Mouse (Mus musculus): ENCODE results near the gene Mamstr. TPM values are rescaled to one million over a fixed set of nuclear protein-coding genes. Genes with fewer than 3 reads are reported as not detected.
"Not testable (repeated sequence)": the region's sequence is repeated elsewhere in the genome, so short reads cannot be mapped to it uniquely, and the experiment has no call there.

The Mamstr gene
- polyA plus RNA-seq, 2 experiments from 2014 or later: 0.32 to 0.40 TPM

DNA sequence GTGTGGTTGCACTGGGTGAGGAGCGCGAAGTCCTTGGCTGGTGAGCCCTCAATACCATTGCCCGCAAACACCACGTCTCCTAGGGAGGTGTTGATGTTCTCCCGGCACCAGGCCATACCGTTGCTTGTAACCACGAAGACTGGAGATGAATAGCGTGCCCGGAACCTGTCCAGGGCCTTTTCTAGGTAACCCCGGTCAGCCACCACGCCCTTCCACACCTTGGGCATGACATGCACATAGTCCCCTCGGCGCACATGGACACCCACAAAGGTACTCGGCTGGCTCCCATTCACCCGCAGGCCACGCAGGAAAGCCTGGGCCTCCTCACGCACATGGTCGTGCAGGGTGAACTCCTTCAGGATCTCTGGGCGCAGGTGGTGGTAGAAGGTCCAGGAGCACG is 10.7 kb downstream of the Mamstr start:
- not testable (repeated sequence) for ATAC-seq

DNA sequence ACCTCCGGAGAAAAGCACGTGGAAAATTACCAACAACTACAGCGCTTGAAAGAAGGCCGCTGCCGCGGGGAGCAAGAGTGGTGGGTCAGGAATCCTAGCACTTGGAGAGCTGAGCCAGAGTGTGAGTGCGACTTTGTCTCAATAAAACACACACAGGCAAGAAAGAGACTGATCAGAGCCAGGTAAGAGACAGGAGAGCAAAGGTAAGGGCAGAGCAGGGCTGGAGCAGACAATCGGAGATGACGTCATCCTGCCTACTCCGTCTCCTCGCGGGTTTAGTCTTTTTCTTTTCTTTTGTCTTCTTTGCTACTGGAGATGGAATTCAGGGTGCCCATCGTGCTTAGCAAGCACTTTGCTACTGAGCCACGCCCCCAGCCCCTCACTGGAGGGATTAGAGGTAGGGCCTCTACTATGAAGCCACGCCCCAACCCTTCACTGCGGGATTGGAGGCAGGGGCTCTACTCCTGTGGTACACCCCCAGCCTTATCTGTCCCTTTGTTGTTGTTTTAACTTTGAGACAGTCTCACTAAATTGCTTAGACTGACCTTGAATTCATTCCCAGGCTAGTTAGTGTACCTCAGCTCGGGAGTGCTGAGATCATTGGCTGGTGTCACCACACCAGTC is 14.8 kb downstream of the Mamstr start:
- ATAC-seq: no peak

DNA sequence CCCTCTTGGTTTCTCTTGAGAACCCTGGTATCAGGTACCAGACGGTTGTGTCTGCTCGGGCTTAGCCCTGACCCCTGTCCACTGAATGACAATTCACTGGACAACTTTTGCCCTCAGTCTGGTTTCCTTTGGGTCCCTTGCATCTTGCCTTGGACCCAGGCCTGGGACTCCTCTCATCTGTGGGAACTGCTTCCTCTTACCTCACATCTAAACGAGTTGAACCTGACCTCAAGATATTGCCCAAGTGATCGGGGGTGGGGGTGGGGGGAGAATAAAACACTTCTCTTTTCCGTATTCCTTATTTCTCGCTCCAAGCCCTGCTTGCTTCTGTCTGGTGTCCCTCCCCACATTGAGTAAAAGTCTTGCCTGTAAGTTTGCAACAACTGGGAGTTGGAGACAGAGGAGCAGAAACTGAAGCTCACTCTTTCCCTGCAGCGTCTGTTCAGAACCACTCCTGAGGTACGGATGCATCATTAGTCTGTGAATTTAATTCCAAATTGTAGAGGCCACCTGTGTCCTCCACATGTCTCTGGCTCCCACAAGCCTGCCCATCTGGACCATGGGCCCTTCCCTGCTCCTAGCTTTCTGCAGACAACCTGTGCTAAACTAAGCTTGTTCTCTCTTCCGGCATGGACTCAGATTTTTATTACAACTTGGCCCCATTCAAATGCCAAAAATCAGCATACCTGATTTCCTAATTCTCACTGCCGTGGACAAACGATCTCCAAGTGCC is 21.1 kb downstream of the Mamstr start:
- no peak for ATAC-seq

DNA sequence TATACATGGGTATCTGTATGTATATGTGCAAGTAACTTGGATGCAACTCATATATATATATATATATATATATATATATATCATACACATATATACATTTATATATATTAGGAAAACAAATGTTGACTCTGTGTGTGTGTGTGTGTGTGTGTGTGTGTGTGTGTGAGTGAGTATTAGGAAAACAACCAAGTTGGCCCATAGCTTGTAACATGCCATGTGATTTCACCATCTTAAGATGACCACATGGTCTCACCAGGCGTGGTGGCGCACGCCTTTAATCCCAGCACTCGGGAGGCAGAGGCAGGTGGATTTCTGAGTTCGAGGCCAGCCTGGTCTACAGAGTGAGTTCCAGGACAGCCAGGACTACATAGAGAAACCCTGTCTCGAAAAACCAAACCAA is 21.9 kb downstream of the Mamstr start:
- not testable (repeated sequence) for ATAC-seq

DNA sequence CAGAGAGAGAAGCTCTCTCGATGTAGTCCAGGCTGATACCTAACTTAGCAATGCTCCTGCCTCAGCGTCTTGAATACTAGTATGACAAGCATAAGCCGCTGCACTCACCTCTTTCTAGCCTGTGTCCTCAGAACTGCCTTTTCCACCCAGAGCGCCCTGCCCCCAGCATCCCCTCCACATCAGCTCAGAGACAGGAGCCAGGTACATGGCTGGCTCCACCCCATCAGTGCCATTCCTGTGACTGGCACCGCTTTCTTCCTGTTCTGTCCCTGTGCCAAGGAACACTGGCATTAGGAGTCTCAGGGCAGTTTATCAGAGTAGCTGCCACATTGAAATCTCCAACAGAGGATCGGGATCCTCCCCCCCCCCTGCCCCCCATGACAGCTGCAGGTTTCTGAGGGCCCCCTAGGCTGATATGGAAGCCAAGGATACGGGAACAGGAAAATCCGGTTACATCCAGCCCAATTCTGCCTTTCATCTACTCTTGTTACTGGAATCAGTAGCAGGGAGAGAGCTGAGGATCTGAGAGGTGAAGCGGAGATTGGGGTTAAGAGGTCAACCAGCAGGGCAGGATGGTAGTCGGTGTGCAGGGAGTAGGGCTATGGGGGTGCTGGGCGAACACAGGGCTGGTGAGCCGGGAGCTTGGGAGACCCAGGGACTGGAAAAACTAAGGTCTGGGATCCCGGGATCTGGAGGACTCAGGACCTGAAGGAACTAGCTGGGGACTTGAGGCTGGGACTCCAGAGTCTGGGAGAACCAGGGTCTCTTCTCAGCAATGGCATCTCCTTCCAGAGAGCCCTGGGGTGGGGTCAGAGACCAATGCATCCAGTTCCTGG is 25.7 kb downstream of the Mamstr start:
- ATAC-seq: no peak

DNA sequence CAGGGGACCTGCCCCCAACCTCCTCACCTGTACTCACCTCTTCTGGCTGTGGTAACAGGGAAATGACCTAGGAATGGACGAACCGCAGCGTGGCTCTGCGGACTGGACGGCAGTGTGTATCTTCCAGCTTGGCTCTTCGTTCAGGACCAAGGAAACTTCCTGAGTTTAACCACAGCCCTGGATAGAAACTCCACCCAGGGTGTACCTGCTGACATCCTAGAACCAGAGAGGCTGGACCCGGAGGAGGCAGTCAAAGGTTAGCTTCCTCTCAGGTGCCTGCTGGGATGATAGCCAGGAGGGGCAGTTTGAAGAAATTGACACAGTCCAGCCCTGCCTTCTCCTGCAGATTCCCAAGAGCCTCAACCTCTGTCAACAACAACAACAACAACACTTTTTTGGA is 26.4 kb downstream of the Mamstr start, which contains the start of gene Fut2:
Gene Fut2 (minus strand): TSS at position 234 of the 400 bp plus-strand sequence.
- ATAC-seq: no peak

DNA sequence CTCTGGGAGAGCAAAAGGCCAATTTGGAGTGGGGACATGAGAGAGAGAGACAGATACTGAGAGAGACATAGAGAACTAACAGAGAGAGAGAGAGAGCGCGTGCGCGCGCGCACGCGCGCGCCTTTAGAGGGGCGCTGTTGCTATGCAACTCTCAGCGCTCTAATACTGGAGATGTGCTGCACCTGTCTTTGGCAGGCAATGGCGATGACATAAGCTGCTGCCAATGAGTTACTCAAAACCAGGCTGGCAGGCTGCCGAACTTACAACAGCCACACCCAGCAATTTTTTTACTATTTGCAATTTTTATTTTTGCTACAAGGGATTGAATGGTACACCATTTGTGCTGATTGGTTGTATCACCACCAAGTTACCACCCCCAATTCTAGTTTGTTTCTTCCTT is 28.0 kb downstream of the Mamstr start:
- no peak for ATAC-seq

- ATAC-seq: no peak
Observed at GRCm38 (mm10) chr7:45668921-45669320, 29.1 kb downstream of the Mamstr start.

DNA sequence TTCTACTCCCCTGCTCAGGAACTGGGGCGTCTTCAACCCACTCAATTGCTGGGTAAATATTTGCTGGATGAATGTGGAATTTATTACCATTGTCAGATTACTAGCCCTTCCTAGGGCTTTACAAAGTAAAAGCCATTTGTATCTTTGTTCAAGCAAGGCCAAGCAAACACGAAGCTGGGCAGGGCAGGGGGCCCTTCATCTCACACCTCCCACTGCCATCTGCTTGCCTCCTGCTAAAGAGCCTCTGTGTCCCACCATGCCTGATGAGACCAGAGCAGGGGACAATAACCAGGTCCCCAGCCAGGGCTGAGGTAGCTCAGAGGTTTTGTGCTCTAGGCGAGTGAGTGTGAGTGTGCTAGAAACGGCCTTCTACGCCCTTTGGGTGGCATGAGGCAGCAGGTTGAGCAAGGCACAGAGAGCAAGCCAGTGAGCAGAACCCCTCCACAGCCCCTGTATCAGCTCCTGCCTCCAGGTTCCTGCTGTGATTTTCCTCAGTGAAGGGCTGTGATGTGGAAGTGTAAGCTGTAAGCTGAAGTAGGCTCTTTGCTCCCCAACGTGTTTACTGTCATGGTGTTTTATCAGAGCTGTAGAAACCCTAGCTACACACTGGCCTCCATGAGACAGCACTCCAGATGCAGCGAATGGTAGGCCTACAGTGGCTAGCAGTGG is 38.0 kb downstream of the Mamstr start:
- no peak for ATAC-seq

DNA sequence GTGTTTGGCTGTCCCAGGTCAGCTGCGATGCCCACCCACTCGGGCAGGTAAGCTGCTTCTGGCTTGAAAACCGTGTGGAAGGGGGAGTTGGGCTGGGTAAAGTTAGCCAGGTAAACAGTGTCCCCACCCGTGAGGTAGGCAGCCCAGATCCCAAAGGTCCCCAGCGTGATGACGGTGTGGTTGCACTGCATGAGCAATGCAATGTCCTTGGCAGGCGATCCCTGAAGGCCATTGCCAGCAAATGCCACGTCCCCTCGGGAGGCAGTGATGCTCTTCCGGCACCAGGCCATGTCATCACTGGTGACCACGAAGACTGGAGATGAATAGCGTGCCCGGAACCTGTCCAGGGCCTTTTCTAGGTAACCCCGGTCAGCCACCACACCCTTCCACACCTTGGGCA is 38.7 kb downstream of the Mamstr start:
- no peak for ATAC-seq

DNA sequence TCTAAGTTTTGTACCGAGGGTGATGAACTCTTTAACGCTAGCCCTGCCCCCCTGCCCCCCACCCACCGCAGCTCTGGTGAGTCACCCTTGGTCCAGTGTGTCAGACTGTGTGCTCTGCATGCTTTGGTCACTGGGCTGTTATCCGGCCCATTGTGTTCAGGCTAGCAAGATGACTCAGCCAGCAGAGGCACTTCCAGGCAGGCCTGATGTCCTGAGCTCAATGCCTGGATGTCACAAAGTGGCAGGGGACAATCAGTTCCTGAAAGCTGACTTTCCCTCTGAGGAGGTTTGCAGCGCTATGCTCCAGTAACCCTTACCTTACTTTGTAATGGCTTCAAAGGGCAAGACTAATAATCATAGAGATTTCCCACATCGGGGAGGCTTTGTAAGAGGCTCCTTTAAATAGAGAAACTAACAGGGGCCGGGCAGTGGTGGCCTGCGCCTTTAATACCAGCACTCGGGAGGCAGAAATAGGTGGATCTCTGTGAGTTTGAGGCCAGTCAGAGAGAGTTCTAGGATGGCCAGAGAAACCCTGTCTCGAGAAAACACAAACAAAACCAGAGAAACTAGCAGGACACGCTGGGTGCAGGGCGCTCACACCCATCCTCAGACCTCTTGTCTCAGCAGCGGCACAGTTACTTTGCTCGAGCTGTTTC is 40.3 kb downstream of the Mamstr start:
- no peak for ATAC-seq

DNA sequence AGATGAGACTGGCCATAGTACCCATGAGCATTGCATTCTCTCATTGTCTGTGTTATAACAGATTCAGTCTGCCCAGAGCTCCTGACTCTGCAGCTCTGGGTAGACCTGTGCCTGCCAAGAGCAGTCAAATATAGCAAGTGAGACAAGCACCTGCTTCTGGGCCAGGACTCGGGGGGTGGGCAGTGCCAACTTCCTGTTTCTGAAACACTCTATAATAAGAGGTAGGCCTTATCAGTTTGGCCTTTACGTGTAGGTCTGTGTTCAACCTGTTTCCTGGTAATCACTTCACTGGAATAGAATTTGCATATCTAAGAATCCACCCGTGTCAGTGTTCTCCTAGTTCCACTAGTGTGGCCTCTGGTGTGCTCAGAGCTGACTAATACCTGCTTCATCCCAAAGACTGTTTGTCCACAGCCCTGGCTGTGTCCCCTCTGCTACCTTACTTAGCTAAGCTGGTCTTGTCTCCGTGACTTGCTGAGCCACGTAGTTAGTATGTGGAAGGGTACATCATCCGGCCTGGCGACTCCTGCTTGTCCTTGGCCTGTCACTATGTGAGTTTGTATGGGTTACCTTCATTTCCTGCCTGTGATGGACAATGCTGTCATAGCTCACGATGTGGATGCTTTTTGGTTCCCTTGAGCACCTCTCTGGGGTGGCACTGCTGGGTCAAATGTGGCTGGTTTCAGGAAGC is 41.4 kb downstream of the Mamstr start:
- ATAC-seq: peak; percentile 70

DNA sequence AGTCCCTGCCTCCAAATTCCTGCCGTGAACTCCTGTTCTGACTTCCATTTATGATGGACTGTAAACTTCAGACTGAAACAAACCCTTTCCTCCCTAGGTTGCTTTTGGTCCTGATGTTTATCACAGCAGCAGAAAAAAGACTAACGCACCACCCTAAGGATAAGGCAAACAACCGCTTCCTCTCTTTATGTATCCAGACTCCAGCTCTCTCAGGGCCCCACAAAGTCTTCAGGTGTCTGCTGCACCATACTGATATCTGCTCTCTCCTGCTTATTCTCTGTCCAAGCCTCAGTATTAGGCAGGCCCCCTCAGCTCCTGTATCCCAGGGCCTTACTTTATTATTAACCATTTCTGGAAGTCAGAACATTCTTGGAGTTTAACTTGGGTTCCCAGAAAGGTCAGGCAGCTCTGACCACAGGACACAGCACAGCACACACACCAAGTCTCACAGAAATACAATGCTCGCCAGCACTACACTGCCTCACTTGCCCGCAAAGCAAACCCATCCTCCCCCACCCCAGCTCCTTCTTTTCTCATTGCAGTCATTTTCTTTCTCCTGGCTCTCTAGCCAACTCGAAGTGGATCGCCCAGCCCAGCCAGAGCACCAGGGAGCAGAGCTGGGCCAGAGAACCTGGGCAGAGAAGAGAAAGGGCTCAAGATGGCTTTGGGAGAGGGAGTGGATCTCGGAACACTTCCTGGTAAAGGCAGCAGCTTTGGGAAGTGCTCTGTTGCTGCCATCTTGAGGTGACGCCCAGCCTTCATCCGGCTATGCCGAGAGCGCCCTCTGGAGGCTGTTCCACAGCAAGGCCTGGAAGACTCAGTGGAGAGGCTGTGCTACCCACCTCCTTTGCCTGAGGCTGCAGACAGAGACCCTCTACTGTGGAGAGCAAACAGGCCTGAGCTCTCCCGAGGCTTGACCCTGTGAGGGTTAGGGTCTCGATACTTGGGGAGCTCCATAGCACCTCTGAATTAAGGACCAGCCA is 42.7 kb downstream of the Mamstr start:
- ATAC-seq: peak; percentile 80

- no peak for ATAC-seq
Observed at GRCm38 (mm10) chr7:45683396-45684050, 43.7 kb downstream of the Mamstr start, which contains the start of gene Ntn5. Gene Ntn5 (plus strand): TSS chr7:45684022.

DNA sequence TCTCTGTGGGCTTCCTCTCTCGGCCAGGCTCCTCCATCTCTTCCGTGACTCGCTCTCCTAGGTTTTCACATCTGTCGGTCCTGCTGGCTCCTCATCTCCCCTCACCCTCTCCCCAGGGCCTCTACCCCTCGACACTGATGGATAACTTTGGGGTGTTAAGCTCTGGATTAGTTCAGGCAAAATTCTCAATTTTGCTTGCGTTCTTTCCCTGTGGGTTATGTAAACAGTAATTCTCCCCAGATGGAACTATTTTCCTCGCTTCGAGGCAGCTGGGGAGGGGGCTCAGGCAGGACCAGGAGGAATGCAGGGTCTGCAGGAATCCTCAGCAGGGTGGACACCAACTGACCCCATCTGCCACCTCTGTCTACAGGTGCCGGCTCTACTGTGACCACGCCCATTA is 46.0 kb downstream of the Mamstr start:
- no peak for ATAC-seq

GRCm38 (mm10) chr7:45686841-45687240 is 47.1 kb downstream of the Mamstr start:
- no peak for ATAC-seq

- ATAC-seq: no peak
Observed at GRCm38 (mm10) chr7:45689099-45689498, 49.3 kb downstream of the Mamstr start.

DNA sequence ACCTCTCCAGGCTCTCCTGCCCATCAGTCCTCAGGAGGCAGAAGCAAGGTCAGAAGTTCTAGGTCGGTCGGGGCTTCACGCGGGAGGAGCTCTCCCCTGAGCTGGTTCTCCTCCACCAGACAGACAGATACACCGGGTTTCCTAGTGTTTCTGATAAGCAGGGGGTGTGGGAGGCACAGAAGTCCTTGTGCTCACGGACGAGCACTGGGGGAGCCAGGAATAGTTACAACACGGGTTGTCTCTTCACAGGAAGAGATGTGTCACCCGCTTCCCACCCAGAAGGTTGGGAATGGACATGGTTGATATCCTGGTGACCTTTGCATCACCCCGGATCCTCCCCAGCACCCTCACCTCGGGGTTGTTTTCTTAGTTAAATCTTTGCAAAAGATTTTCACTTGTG is 50.0 kb downstream of the Mamstr start:
- no peak for ATAC-seq

DNA sequence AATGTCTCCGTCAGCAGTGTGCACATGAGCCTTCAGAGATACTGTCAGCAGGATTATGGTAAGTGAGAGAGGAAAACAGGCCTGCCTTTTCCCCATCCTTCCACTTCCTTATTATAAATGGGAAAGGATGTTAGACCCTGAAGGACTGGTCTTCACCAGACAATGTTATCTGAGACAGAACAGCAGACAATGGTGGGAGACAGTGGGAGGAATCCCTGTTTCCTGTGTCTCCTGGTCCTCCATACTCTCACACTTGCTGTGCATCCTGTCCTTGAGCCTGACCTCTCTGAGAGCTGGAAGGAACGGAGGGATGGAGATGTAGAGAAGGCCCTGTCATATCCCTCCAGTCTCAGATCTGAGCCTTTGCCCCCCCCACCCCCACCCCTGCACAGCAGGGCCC is 52.6 kb downstream of the Mamstr start:
- ATAC-seq: no peak
